Mouse (Mus musculus) thymus, postnatal 14 days (tissue): ENCODE results near the gene Slc38a1.

ENCODE experiments used
- DNase-seq: peaks from one replicate; pipeline ENCODE4 v3.0.0; 2021

Slc38a1 gene

GRCm38 (mm10) chr15:96551569-96552380 lies 90.9 kb downstream of the Slc38a1 start:
- peak; percentile 78 for DNase-seq

GRCm38 (mm10) chr15:96551107-96551506 lies 91.6 kb downstream of the Slc38a1 start:
- DNase-seq = no peak

GRCm38 (mm10) chr15:96548363-96548762 lies 94.3 kb downstream of the Slc38a1 start:
- DNase-seq = no peak

- no peak for DNase-seq
These were observed 95.2 kb downstream of the Slc38a1 start for GRCm38 (mm10) chr15:96547256-96548195.

DNA sequence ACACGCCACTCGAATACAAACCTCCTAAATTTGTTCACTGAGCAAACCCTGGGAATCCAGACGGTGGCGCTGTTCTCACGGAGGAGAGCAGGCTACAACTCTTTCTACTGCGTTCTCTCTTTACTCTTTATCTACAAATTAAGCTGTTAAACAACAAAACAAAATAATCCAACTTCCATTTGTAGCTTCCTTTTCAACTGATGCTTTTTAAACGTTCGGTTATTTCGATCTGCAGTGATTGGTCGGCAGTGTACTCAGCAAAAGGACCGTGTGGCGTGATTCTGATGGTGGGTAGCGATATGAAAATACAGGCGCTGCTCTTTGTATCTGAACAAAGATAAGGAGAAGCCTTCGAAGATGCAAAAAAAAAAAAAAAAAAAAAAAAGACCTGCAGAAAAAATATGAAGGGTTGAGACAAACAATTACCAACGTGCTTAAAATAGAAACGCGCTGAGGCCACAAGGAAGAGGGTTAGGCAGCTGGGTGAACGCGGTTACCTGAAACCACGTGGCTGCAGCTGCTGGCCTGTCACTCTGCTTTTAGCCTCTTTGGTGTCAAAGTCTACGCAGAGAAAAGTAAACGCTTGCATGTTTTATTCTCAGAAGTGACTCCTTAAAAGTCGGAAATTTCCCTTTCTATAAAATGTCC lies 99.4 kb downstream of the Slc38a1 start:
- peak; percentile 77 for DNase-seq

DNA sequence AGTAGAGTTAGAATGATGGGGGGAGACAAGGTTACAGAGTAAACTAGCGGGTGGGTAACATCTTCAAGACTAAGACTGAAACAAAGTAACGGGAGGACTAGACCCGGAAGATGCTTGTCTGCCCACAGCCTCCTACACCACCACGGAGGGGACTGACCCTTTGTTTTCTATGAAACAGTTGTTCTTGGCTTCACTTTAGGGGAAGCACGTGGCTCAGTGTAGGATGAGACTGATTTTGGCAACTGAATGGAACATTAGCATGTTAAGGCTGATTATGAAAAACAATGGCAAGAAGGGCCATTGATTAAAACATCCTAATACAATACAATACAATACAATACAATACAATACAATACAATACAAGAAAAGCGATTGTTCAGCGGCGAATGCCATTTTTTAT lies 100.6 kb downstream of the Slc38a1 start:
- no peak for DNase-seq

DNA sequence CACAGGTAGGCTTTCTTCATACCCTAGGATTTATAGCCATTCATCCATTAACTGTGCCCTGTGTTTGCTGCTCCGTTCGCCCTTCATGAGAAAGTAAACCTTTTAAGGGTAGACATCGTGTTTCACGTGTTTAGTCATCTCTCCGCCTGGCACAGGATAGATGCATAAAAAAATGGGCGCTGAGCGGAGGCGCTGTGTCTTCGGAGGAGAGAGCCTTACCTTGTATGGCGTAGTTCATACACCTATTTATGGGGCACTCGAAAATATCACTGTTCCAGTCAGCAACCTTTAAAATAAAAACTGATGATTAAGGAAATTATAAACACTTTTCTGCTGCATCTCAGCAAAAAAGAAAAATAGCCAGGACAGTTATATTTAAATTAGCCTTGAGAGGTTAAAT lies 105.4 kb downstream of the Slc38a1 start:
- no peak for DNase-seq

DNA sequence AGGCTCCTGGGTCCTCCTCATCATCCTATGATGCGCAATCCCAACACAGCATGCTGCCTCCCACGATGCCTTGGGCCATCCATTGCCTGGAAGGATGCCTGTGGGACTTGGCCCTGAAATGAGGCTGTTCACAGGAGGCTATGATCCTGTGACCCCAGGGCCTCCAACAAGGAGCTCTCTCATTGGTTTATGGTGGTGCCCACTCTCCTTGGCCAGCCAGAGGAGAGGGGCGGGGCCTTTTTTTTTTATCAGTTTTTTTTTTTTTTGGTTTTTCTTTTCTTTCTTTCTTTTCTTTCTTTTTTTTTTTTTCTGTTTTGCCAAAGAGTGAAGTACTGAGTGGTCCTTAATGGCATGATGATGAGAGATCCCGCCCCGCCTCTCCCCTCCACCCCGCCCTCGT lies 106.3 kb downstream of the Slc38a1 start:
- no peak for DNase-seq

GRCm38 (mm10) chr15:96527686-96528085 lies 115.0 kb downstream of the Slc38a1 start:
- peak; percentile 82 for DNase-seq

DNA sequence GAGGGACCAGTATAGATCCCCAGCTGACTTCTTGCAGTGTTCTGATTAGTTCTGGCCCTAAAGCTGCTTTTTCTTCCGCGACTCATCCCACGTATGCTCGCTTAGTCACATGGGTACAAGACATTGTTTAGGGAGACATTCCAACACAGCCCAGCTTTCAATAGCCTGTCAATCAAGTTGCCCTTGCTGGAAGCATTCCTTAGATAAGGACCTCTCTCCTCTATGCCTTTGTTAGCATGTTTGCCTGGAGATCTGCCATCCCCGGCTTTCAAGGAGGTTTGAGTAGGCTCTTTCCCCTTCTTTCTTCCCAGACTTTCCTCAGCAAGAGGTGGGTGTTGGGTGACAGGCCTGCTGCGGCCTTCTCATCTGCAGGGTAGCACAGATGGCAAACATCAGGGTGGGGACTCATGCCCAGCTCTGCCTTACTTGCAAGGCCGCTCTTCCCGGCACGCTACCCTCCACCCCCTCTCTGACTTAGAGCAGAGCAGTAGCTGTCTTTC lies 118.4 kb downstream of the Slc38a1 start:
- no peak for DNase-seq
